ENCODE assay signal across 13 mouse cellular contexts in the genomic region with DNA sequence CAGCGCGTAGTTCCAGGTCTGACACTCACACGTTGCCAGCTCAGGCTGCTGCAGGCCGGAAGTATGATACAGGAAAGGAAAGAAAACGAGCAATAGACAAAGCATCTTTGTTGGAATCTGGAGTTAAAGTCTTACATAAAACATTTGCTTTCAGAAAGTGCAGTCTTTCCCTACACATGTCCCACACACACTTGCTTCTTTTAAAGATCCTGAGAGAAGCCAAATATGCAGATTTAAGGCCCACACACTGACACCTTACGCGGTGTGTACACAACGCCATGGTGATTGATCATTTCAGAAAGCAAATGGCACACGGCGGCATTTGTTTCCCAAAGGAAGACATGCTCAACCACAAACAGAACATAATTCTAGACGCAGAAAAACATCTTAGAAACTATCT.
"Had no signal": no experiment of that assay in that cellular context is flagged by ENCODE, and none has a peak within 500 bp of the region (broad histone marks: within the 10 kb centered on the region; RNA-seq: fewer than 3 reads in every experiment).

No protein-coding gene starts in this region.

- H3K4me3 ChIP-seq: lung, embryonic 15.5 days; megakaryocyte, embryonic 14.5 days; midbrain, embryonic 13.5 days; midbrain, embryonic 15.5 days; neural tube, embryonic 12.5 days; stomach, embryonic 15.5 days had no signal

- DNase-seq: lung, adult 2 months; lung, postnatal 14 days; lung, postnatal 36 days; right cerebral cortex, postnatal 14 days; thymus, adult 2 months; thymus, postnatal 25 days; thymus, postnatal 4 days had no signal

- H3K36me3 ChIP-seq: lung, embryonic 15.5 days; midbrain, embryonic 13.5 days; stomach, embryonic 15.5 days had no signal

- H3K27me3 ChIP-seq: lung, embryonic 15.5 days; megakaryocyte, embryonic 14.5 days; midbrain, embryonic 13.5 days; midbrain, embryonic 15.5 days; neural tube, embryonic 12.5 days; stomach, embryonic 15.5 days had no signal
